Mouse (Mus musculus): ENCODE measurements around the gene Ldah. TPM values are rescaled to one million over a fixed set of nuclear protein-coding genes. Genes with fewer than 3 reads are reported as not detected.

The Ldah gene
- polyA plus RNA-seq, 1 experiment = not detected

- WGBS = 83% methylated on average over 15 of the region's 15 CpGs
- no peak overlapping the region for H3K27ac ChIP-seq (ENCODE audit: insufficient read depth, low read depth, low read length)
- no peak for TF ChIP-seq POLR2A (IDR thresholded peaks at IDR 0.05; ENCODE audit: insufficient read depth, low read depth, low read length)
- TF ChIP-seq CTCF (IDR thresholded peaks at IDR 0.05; ENCODE audit: insufficient read depth, low read depth, low read length) = no peak
- H3K4me1 ChIP-seq (ENCODE audit: control insufficient read depth, insufficient read depth, low read length) = peaks cover 2% of the 10 kb centered on the region
- no peak overlapping the region for H3K4me3 ChIP-seq (ENCODE audit: insufficient read depth, low read depth, low read length)
These were observed 8.7 kb downstream of the Ldah start for GRCm38 (mm10) chr12:8216392-8217280.

DNA sequence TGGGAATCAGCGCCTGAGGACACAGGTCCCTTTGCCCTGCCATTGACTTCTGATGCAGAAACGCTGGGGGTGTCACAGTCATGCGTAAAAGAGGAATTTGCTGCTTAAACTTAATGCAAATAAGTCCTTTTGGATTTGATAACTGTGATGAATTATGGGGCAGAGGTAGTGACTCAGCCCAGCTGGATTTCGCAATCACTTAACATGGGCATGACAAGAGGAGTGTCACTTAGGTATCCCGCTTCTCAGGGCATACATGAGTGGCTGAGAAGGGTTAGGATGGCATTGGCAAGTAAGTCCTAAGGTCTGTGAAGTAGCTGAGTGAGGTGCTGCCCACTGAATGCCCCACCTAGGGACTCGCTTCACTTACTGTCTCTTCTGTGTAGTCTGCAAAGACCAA is 15.1 kb downstream of the Ldah start:
- TF ChIP-seq POLR2A (IDR thresholded peaks at IDR 0.05; ENCODE audit: insufficient read depth, low read depth, low read length) = no peak
- TF ChIP-seq CTCF (IDR thresholded peaks at IDR 0.05; ENCODE audit: insufficient read depth, low read depth, low read length) = no peak
- Histone ChIP-seq H3K4me3 (ENCODE audit: insufficient read depth, low read depth, low read length) (no peak overlapping the region), H3K27ac (ENCODE audit: insufficient read depth, low read depth, low read length) (no peak overlapping the region), H3K4me1 (ENCODE audit: control insufficient read depth, insufficient read depth, low read length) (no peaks in the 10 kb centered on the region)
- WGBS = 96% methylated on average over 6 of the region's 6 CpGs

GRCm38 (mm10) chr12:8231101-8231500 is 23.2 kb downstream of the Ldah start:
- no peak overlapping the region for H3K27ac ChIP-seq (ENCODE audit: insufficient read depth, low read depth, low read length)
- H3K4me3 ChIP-seq (ENCODE audit: insufficient read depth, low read depth, low read length) = no peak overlapping the region
- TF ChIP-seq CTCF (IDR thresholded peaks at IDR 0.05; ENCODE audit: insufficient read depth, low read depth, low read length) (no peak), POLR2A (IDR thresholded peaks at IDR 0.05; ENCODE audit: insufficient read depth, low read depth, low read length) (no peak)
- WGBS = 94% methylated on average over 3 of the region's 3 CpGs
- no peaks in the 10 kb centered on the region for H3K4me1 ChIP-seq (ENCODE audit: control insufficient read depth, insufficient read depth, low read length)

DNA sequence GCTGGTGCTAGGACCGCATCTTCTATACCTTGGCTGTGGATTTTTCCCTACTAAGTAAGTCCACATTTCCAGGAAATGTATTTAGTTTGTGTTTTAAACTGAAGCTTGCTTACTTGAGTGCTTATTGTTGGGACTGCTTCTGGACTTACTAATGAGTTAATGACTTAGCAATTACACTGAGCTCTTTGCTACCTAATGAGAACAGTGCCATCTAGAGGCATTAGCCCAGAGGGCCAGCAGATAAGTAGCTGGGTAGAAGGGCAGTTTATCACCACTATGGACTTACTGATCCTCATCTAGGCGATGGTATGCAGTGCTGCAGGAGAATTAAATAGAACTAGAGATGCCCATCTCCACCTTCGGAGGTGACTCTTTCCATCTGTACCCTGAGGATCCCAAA is 24.8 kb downstream of the Ldah start:
- WGBS = 87% methylated on average over 3 of the region's 3 CpGs

DNA sequence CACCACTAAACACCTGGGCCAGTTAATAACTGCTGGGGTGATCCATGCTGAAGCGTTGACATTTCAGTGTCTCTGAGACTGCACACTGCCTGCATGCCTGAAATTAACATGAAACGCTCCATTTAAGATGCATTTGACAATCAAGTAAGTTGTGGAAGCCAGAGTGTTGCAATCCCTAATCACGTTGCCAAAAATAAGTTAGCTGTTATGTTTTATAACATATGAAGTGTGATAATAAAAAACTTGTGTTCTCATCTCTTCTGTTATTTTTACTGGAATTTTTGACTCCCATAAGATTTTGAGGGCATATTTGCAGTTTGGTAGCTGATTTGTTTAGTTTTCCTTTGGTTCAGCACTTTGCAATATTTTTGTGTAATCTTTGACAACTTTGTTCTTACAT is 34.3 kb downstream of the Ldah start:
- Histone ChIP-seq H3K4me1 (ENCODE audit: control insufficient read depth, insufficient read depth, low read length) (no peaks in the 10 kb centered on the region), H3K4me3 (ENCODE audit: insufficient read depth, low read depth, low read length) (no peak overlapping the region), H3K27ac (ENCODE audit: insufficient read depth, low read depth, low read length) (no peak overlapping the region)
- TF ChIP-seq POLR2A (IDR thresholded peaks at IDR 0.05; ENCODE audit: insufficient read depth, low read depth, low read length) (no peak), CTCF (IDR thresholded peaks at IDR 0.05; ENCODE audit: insufficient read depth, low read depth, low read length) (no peak)
- 66% methylated on average over 3 of the region's 3 CpGs for WGBS

More for the DNA sequence above, 24.8 kb downstream of the Ldah start:
- TF ChIP-seq CTCF (IDR thresholded peaks at IDR 0.05; ENCODE audit: insufficient read depth, low read depth, low read length) (no peak), POLR2A (IDR thresholded peaks at IDR 0.05; ENCODE audit: insufficient read depth, low read depth, low read length) (no peak)
- Histone ChIP-seq H3K27ac (ENCODE audit: insufficient read depth, low read depth, low read length) (no peak overlapping the region), H3K4me3 (ENCODE audit: insufficient read depth, low read depth, low read length) (no peak overlapping the region), H3K4me1 (ENCODE audit: control insufficient read depth, insufficient read depth, low read length) (no peaks in the 10 kb centered on the region)

DNA sequence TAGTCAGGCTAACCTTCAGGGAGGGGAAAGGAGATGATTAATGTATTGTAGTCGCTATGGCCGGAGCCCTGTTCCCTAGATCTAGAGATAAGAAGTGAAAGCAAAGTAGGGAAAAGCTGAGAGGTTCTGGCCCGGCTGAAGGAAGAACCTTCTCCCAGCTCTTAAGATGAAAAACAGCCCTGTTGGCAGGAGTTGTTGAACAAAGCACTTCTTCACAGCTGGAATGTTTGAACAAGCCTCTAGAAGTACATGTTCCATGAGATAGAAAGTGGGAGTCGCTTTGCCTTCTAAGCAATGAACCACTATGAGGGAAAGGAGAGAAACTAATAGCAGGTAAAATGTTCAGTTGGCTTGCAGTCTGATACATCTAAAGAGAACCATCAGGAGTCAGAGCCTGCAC is 36.8 kb downstream of the Ldah start:
- H3K27ac ChIP-seq (ENCODE audit: insufficient read depth, low read depth, low read length) = no peak overlapping the region
- TF ChIP-seq CTCF (IDR thresholded peaks at IDR 0.05; ENCODE audit: insufficient read depth, low read depth, low read length) (no peak), POLR2A (IDR thresholded peaks at IDR 0.05; ENCODE audit: insufficient read depth, low read depth, low read length) (no peak)
- WGBS = 87% methylated on average over 4 of the region's 4 CpGs

DNA sequence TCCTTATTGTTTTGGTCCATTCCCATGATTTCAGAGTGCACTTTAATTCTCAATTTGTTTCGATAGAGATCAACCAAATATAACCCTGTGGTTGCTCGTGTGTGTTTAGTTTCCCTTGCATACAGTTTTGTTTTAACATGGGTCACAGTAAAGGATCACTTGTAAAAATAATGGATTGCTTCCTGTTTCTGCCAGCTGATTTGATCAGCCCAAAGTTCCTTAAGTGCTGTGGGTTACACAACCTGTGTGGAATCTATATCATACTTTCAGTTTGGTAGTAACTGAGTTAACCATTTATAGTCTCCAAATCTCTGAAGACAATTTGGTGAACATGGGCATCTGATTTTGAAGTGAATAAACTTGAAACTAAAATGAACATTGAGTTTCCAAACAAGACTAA is 52.4 kb downstream of the Ldah start:
- Histone ChIP-seq H3K4me3 (ENCODE audit: insufficient read depth, low read depth, low read length) (no peak overlapping the region), H3K4me1 (ENCODE audit: control insufficient read depth, insufficient read depth, low read length) (peaks cover 2% of the 10 kb centered on the region; the same call in 1 of the 2 replicates), H3K27ac (ENCODE audit: insufficient read depth, low read depth, low read length) (no peak overlapping the region)
- no peak for TF ChIP-seq CTCF (IDR thresholded peaks at IDR 0.05; ENCODE audit: insufficient read depth, low read depth, low read length)
- no peak for TF ChIP-seq POLR2A (IDR thresholded peaks at IDR 0.05; ENCODE audit: insufficient read depth, low read depth, low read length)
- WGBS = 82% methylated on average over 2 of the region's 2 CpGs

More for the DNA sequence above, 36.8 kb downstream of the Ldah start:
- Histone ChIP-seq H3K4me1 (ENCODE audit: control insufficient read depth, insufficient read depth, low read length) (no peaks in the 10 kb centered on the region), H3K4me3 (ENCODE audit: insufficient read depth, low read depth, low read length) (no peak overlapping the region)

- WGBS = 82% methylated on average over 7 of the region's 7 CpGs
- H3K27ac ChIP-seq (ENCODE audit: insufficient read depth, low read depth, low read length) = no peak overlapping the region
- H3K4me3 ChIP-seq (ENCODE audit: insufficient read depth, low read depth, low read length) = no peak overlapping the region
- H3K4me1 ChIP-seq (ENCODE audit: control insufficient read depth, insufficient read depth, low read length) = no peaks in the 10 kb centered on the region
- TF ChIP-seq CTCF (IDR thresholded peaks at IDR 0.05; ENCODE audit: insufficient read depth, low read depth, low read length) (no peak), POLR2A (IDR thresholded peaks at IDR 0.05; ENCODE audit: insufficient read depth, low read depth, low read length) (no peak)
These were observed 58.4 kb downstream of the Ldah start for GRCm38 (mm10) chr12:8266311-8266710.

DNA sequence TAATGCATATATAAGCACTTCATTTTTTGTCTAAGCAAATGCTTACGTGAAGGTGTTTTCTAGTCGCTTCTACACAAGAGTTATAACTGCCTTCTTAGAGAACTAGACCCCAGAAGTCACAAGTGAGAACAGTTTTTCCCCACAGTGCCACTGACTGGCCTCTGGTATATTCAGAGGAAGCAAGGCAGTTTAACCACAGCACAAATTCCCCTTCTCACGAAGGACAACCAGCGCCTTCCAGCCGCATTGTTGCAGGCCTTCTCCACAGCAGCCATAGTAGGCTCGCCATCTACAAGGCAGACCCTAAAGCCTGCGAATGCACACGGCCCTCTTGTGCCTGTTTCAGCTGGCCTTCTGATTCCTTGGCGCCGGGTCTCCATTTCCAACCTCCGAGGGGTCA is 61.7 kb downstream of the Ldah start:
- H3K27ac ChIP-seq (ENCODE audit: insufficient read depth, low read depth, low read length) = no peak overlapping the region
- TF ChIP-seq CTCF (IDR thresholded peaks at IDR 0.05; ENCODE audit: insufficient read depth, low read depth, low read length) = no peak
- no peak for TF ChIP-seq POLR2A (IDR thresholded peaks at IDR 0.05; ENCODE audit: insufficient read depth, low read depth, low read length)
- no peaks in the 10 kb centered on the region for H3K4me1 ChIP-seq (ENCODE audit: control insufficient read depth, insufficient read depth, low read length)
- WGBS = 94% methylated on average over 11 of the region's 11 CpGs
- no peak overlapping the region for H3K4me3 ChIP-seq (ENCODE audit: insufficient read depth, low read depth, low read length)

Measured in olfactory bulb, adult 2 months (tissue).